Mouse (Mus musculus): ENCODE measurements around the gene Car3. TPM values are rescaled to one million over a fixed set of nuclear protein-coding genes. Genes with fewer than 3 reads are reported as not detected.

Car3 gene
- polyA plus RNA-seq (2012; rRNA removed; ENCODE audit: low replicate concordance) = 9,603 and 10,189 TPM in 2 replicates

GRCm38 (mm10) chr3:14863022-14863711 lies at the start of gene Car3:
Gene Car3, plus strand, starts transcription at chr3:14863512.

GRCm38 (mm10) chr3:14886102-14887098 lies 23.1 kb downstream of the Car3 start, which contains the start of gene Car2:
Gene Car2, plus strand, starts transcription at chr3:14886273.

Other genes with a start within 250 kb of the Car3 start
- gene Car13, start 221.8 kb upstream of the Car3 start, polyA plus RNA-seq (2012; rRNA removed; ENCODE audit: low replicate concordance) = 4.4 and 12.7 TPM in 2 replicates
- 0.65 and 1.7 TPM in 2 replicates for gene Car1, start 55.1 kb upstream of the Car3 start, polyA plus RNA-seq (2012; rRNA removed; ENCODE audit: low replicate concordance)
- gene Car2, start 22.8 kb downstream of the Car3 start, polyA plus RNA-seq (2012; rRNA removed; ENCODE audit: low replicate concordance) = 16.5 and 19.4 TPM in 2 replicates